Mouse (Mus musculus) lung, adult 18-20 months (tissue): ENCODE results near the gene Palld.
A peak's percentile ranks its signal among the peaks of the same experiment; 100 is the strongest.

Experiments
- DNase-seq, 2 experiments: peaks; one replicate each; pipeline ENCODE4 v3.0.0; 2022; ENCODE audit warnings: mixed read lengths in 2 of 2

Gene Palld

DNA sequence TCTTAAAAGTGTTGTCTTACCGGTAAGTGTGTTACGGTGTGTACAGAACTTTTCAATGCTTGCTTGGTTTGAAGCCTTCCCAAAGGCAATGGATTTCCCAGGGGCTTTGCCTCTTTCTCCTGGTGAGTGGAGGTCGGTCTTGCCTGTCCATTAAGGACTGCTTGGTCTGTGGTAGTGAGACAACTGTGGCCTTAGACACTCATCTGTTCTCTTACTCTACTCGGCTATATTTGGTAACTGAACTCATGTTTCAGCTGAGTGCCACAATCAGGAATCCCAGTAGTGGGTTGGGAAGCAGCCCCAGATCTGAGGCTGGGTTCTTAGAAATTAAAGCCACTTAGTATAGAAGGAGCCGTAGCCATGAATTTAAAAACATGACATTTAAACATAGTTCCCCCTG, at the start of gene Palld:
Gene Palld, minus strand, starts transcription at position 170 of the 400 bp plus-strand sequence.
- no peak for DNase-seq

- DNase-seq: no peak
Observed at GRCm38 (mm10) chr8:61937576-61937975, 35.1 kb upstream of the Palld start.

GRCm38 (mm10) chr8:61933243-61933642, 30.8 kb upstream of the Palld start:
- DNase-seq: no peak

- DNase-seq: peak; percentile 45 to 47
Observed at GRCm38 (mm10) chr8:61927777-61928494, 25.4 kb upstream of the Palld start, which contains the start of gene Ddx60. Ddx60 (plus strand) TSS chr8:61928087.

- DNase-seq: no peak
Observed at GRCm38 (mm10) chr8:61924518-61924917, 22.0 kb upstream of the Palld start.

GRCm38 (mm10) chr8:61921454-61922054, 19.1 kb upstream of the Palld start:
- DNase-seq: no peak

DNA sequence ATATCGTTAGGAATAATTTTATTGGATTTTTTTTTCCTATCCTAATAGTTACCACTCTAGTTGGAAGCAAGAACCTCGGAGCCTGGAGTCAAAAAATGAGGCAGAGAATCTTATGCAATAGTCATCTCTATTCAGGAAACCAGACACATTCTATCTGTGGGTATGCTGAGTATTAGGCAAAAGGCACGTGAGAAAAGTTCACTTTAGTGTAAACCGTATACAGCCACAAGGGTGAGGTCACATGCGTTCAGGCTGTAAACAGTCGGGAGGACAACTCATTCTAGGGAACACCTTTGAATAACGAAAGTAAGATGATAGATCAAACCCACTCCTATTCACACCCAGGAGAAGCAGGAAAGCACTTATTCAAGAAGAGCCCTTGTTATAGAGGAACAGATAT, 17.9 kb upstream of the Palld start:
- no peak for DNase-seq

GRCm38 (mm10) chr8:61919145-61919788, 16.8 kb upstream of the Palld start:
- no peak for DNase-seq

GRCm38 (mm10) chr8:61917287-61917686, 14.8 kb upstream of the Palld start:
- DNase-seq: no peak

DNA sequence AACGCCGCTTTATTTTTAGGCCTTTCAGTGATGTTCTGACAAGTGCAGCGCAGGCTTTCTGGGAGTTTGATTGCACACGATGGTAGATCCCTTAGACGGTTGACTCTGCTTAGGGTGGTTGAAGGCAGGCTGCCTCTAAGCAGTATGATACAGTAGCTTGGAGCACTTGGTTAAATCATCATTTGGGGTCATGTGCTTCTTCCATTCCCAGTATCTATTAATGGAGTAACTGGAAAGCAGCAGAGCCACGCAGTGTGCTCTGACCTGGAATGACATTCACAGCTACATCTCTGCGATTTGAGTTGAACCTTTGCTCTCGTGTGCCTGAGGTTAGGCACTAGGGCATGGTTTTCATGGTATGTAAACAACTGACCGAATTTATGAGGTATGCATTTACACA, 11.5 kb upstream of the Palld start:
- DNase-seq: no peak

DNA sequence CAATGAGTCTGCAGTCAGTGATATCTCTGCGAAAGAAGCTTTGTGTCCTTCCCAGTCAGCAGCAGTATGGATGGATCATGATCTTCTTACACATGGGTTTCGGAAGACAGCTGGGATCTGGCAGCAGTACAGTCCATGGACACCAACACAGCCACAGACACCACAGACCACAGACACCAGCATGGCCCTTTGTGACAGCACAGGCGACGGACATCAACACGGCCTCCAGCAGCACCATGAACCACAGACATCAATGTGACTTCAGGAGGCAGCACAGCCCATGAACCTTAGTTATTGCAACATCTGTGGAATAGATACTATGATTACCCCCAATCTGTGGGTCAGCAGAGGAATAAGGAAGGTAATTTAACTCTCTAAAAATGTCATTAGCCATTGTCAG, 10.3 kb upstream of the Palld start:
- no peak for DNase-seq

GRCm38 (mm10) chr8:61909313-61909712, 6.8 kb upstream of the Palld start:
- no peak for DNase-seq

DNA sequence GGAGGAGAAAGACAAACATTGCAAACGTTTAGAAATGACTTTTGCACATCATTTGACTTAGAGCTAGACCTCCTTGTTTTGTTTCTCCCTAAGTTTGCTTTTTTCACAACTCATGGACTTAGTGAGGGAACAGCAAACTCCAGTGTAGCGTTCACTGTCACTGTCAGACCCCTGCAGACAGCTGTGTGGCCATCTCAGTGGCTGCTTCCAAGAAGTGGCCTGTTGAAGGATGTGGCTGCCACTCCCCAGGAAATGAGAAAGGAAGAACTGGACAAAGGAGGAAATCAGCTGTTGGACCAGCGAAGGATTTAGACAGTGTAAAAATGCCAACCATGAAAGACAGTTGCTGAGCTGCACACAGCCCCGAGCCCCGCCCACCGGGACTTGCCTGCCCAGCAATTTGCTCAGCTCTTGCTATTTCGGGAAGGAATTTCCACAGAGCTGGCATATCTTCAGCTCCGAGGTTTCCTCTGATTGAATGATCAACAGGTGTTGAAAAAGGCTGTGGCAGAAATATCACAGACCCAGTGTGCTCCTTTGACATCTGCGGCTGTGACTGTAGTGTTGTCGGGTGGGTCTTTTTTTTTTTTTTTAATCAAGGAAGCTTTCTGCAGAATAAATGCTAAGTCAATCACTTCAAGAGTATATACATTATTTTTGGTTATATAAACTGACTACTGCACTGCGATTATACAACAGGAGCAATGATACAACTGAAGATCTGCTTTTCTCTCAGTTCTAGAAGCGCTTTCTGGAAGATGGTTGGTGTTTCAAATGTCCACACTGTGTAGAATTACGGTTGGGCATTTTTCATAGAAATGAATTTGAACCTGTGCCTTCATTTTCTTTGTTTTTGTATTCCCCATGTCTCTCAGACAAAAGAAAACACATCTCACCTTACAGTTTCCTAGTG, 6.1 kb upstream of the Palld start:
- DNase-seq: peak; percentile 17 to 26

DNA sequence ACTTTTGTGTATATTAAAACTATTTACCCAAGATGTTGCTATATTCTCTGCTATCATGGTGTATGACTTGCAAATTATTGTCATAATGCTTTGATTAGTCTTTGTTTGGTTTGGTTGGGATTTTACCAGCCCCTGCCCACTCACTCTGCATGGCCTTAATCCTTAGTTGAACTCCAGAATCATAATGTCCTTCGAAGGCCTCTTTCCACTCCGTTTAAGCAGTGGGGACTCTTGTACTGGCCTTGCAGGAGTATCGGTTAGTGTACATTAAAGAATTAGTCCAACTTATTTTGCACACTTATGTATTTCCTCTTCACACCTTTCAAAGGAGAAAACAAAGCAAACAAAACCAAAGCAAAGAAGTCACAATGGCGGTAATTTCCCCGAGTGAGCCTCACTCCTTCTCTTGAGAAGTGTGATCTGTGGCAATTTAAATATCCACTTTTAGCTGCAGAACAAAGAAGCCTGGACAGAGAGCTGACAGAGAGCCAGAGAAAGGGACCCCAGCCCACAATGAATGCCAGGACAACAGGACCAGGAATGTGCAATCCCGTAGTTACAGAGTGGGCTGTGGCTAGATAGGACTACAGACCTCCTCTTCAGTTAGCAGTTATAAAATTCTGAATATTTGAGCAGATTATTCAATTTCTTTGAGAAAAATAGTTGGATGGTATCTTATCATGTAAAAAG, 1.3 kb downstream of the Palld start:
- no peak for DNase-seq

DNA sequence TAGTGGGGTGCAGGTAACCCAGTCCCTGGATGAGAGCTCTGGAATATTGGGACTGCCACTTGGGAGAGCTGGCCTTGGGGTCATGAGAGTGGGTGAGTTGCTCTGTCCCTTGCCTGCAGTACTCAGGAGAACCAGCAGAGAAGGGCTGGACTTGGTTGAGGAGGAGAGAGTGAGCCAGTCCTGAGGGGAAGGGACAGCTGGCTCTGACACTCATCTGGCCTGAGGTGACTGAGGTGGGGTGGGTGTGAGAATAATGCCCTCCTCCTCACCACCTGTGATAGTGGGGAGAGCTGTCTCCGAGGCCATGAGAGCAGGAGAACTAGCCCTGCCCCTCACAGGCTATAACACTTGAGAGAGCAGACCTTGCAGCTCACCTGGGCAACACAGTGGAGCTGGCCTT, 5.1 kb downstream of the Palld start:
- no peak for DNase-seq

- no peak for DNase-seq
Observed at GRCm38 (mm10) chr8:61896742-61897141, 5.7 kb downstream of the Palld start.

DNA sequence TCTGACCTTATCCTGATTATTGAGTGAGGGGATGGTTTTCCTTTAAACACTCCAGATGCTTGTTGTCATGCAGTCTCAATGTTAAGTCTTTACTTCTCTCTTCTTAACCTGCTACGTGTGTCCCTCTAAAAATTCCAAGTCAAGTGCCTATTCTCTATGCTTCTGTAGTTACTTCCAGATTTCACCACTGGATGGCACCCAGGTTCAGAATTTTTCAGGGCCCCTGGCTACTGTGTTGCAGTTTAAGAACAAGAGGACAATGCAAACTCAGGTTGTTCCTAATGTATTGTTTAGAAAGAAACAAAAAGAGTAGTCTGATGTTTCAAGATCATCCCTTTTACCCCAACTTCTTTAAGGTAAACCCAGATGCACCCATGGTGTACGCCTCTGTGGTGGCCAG, 8.4 kb downstream of the Palld start:
- DNase-seq: peak in 1 of 2 experiments; percentile 13

GRCm38 (mm10) chr8:61877607-61878006, 24.9 kb downstream of the Palld start:
- DNase-seq: peak in 1 of 2 experiments; percentile 1

DNA sequence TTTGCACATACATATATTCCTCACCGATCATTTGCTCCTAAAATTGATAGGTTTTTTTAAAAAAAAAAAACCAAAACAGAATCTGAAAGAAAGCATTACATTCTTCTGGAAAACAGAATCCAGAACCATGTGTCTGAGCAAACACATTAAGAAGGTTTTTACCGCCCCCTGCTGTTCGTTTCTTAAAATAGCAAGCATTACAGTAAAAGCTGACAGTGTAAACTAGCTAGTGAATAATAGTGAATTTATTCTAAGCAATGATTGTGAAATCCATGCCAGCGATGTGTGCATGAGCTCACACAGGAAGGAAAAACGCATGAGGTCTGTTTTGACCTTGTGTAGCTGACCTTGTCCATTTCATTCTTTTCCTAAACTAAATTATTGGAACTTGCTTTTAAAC, 27.2 kb downstream of the Palld start:
- peak in 1 of 2 experiments; percentile 51 for DNase-seq

DNA sequence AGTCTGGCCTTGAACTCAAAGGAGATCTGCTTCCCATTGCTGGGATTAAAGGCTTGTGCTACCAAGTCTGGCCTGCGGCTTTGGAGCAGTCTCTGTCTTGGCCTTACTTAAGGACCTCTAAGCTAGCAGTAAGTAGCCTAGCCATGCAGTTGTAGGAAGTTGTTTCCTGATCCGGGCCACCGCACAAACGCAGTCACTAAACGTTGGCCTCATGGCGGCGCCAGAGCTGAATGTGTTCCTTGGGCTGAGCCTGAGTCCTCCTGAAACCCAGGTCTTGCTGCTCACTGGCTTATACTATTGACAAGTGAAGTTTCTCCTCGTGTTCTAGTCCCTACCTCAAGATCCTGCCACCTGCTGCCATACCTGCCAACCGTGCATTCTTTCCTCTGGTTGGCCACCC, 28.5 kb downstream of the Palld start:
- DNase-seq: no peak

DNA sequence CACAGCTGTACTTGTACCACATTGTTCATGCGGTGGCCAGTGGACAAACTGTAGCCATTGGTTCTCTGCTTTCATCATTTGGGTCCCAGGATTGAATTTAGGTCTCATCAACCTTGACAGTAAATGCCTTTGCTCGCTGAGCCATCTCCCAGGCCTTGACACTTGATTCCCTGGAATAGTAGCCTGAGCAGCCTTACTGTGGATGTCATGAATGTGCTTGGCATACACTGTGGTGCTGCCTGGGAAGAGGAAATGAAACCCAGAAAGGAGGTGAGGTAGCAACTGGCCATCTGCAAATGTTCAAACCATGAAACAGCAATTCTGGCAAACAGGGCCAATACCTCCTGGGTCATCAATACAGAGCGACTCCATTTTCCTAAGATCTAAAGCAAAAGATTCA, 34.0 kb downstream of the Palld start:
- no peak for DNase-seq

- DNase-seq: no peak
Observed at GRCm38 (mm10) chr8:61866920-61867319, 35.6 kb downstream of the Palld start.
